Mouse (Mus musculus) thymus, postnatal 36 days (tissue): ENCODE data around the gene Nfatc3.

Experiments used
- DNase-seq, 2 experiments: peaks; one replicate each; pipeline ENCODE4 v3.0.0; 2022; ENCODE audit warnings: mixed read lengths in 2 of 2

The Nfatc3 gene

DNA sequence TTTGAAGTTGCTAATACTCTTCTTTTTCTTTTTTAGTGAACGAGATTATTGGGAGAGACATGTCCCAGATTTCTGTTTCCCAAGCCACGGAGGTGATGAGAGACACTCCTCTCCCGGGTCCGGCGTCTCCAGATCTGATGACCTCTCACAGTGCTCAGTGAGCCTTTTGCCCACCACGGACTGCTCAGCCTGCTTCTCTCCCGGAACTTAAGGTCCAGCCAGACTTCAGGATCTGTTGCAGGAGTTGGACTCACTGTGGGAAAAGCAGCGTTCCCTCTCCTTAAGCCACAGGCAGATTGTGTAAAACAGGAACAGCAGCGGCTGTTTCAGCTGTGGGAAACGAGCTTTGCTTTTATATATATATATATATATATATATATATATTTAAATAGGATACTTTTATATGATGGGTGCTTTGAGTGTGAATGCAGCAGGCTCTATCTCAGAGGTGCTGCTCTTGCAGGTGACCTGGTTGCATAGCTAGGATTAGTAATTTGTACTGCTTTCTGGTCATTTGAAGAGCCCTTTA, 69.3 kb downstream of the Nfatc3 start:
- DNase-seq, result no peak

DNA sequence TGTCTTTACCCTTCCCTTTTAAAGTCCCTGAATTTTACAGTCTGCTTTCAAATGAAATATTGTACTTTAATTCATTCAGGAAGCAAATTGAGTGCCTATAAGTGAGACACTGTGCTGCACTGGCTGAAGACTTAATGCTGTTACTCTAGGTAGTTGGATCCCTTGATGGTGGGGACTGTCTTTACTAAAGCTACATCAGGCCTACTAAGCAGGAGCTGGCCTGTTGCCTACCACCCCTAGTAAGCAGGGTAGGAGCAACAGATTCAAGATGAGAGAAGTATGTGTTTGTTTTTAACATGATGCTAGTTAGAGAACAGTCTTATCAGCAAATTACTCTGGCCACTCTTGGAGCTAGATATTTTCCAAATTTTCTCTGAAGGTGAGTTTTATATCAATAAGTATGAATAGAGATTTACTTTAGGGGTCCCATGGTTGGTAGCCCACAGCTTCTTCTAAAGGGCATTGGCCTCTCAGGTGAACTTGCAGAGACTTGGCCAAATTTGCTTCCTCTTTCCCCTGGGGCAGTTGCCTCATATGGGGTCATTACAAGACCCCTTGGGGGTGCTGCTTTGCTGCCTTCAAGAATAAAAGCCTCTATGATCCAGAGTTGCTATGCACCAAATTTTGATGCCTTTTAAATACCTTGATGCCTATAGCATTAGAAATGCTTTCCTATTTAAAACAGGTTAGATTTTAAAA, 70.7 kb downstream of the Nfatc3 start:
- DNase-seq, result no peak

DNA sequence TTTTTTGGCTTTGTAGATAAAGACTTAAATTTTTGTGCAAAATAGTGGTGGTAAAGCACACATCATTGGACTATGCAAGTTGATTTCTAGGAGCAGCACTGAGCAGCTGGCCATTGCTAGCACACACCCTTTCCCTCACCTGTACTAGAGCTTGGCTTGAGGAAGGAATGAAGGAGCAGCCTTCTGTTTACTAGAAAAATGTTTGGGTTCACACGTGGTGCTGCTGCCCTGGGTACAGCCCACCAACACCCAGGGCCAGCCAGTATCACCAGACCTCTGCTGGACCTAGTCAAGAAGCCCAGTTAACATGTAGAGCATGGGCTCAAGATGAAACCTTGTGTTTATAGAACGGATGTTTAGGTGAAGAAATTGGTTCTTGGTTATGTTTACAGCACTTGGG, 71.4 kb downstream of the Nfatc3 start:
- no peak for DNase-seq

DNA sequence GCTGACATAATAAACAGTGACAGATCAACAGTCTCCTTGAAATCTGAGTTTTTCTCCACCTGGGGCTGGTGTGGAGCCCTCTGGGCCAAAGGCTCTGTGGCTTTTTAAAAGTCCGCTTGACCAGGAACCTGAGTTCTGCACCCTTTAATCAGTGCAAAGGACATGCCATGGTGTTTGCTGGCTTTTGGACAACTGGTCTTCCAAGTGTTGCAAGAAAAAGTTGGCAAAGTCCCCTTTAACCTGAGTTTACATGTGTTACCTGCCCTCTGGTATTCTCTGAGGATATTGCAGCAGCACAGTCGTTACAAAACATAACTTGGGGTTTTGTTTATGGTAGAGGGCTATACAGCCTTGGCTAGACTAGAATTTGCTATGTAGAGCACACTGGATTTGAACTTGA, 71.9 kb downstream of the Nfatc3 start:
- DNase-seq, result no peak

DNA sequence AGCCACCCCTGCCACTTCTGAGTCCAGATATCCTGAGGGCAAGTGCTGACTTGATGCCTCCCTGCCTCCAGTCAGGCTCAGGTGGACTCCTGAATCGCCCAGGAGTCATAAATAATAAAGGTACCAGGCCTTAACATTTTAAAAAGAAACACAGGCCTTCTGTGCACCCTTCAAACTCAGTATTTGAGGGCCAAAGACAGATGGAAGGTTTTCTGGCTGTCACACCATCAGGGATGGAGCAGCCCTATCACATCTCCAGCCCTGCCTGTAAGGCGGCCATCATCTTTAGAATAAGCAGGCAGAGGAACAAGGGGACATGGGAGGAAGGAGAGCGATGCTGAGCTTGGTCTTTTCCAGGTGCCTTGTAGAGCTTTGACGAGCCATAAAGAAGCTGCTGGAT, 72.4 kb downstream of the Nfatc3 start:
- DNase-seq, result no peak

DNA sequence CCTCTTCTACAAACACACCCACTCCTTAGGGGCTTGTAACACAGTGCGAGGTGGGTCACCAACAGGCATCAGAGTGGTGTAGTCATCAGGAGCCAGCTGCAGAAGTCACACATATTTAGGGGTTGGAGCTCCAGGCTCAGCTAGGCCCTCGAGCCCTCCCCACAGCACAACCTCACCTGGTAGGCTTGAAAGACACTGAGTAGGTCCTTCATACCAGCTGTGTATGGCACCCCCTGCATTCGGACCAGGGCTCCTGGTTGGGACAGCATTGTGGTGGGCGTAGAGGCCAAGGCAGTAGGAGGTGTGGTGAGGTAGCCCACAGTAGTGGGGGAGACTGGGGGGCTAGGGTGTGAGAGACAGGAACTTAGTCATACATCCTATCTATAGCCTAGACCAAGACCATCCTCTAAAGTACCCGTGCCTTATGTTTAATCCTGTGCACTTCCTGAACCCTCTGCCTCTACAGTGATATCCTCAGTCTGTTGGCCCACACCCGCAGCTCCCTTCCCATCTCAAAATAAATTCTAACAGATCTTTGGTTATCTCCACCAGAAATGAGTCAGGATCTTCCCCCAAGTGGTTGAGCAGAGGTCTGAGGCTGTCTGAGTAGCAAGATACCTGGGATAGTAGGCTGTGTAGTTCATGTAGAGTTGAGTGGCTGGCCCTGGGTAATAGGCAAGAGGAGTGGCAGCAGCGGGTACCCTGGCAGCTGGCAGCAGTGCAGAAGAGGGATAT, 73.0 kb downstream of the Nfatc3 start:
- no peak for DNase-seq

DNA sequence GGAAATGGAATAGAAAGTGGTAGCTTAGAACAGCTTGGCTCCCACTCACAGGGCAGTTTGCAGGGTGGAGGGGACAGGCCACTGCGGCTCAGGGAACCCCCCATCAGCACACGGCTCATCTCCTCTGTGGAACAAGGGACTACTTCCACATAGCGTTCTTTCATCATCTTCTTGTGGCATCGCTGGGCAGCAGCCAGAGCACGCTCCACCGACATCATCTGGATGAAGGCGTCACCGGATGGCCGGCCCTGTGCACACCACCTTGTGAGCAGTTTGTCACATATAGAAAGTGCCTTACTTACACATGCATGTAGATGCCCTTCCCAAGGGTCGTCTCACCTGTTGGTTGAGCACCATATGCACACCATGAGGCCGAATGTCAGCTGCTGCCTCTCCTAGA, 73.7 kb downstream of the Nfatc3 start:
- DNase-seq, result no peak

DNA sequence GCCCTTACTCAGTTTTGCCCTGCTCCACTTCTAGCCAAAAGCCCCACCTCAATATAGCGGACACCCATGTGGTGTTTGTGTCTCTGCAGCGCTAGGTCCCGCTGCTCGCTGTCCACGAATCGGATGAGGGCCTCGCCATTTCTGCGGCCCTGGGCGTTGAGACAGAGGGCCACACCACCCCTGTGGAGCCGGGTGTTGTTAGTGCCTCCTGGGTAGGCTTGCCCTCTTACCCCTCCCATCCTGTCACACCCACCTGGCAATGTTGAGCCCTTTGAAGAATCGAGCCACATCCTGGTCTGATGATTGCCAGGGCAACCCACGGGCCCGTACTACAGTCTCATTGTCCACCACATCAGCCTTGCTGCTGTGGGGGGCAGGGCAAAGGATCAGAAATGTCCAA, 74.9 kb downstream of the Nfatc3 start:
- DNase-seq, result peak in 1 of 2 experiments; percentile 55

DNA sequence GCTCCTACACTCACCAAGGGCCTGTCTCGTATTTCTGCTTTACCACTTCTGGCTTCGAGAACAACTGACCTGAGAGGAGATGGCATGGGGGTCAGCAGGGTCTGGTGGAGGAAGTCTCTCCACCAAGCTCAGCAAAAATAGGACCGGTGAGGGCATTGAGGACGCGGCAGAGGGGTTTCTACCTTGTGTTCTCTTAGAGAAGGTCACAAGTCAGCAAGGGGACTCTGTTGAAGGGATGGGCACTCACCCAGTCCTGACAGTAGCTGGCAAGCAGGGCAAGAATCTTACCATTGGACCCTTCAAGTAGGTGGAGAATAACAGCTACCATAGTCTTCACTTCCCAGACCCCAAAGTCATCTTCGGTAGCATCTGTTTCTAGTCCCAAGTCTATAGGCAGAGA, 75.3 kb downstream of the Nfatc3 start:
- DNase-seq, result no peak

DNA sequence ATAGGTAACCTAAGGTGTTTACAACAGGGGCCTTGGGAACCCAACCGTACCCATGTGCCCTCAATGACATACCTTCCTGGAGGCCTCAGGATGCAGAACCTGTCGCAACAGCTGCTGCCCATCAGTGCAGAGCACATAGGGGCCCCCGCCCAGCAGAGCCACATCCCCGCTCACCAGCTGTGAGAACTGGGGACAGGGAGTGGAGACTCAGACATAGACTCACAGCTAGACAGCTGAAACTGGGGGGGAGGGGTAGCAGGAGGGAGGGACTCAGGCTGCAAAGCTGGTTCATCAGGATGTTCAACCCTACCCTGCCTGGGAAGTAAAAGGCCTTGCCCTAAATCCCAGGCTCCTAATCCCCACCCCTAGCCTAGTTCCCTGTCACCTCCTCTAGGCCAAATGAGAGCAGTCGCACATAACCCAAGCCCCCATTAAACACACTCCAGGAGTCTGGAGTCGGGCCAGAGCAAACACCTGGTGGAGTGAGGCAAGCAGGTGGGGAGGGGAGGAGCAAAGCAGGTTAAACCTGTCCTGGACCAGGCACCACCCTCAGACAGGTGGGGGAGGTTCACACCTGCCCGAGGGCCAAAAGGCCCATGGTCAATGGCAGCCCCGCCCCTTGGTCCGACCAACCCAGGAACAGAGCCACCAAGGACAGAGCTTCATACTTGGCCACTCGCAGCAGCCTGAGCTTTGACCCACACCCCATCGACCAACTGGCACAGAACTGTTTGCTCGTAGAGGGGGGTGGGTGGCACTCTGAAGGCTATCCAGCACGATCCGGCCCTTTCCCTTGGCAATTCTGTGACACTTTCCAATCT, 76.3 kb downstream of the Nfatc3 start:
- DNase-seq, result peak in 1 of 2 experiments; percentile 52

DNA sequence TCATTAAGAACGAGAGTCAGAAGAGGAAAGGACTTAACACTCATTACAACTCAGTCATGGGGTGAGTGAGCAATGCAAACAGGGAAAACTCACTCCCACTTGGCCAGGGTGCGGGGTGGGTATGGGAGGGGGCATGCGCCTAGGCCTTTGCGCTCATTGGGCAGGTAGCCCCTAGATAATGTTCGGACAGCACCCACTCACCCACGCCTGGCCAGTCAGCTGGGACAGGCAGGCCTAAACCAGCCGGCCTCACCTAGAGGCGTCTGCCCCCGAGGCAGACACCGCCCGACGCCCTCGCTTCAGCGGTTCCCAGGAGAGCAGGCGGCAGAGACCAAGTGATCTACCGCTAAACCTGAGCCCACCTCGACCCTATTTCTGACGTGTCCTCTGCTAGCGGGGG, 77.0 kb downstream of the Nfatc3 start:
- DNase-seq, result peak in 1 of 2 experiments; percentile 40

DNA sequence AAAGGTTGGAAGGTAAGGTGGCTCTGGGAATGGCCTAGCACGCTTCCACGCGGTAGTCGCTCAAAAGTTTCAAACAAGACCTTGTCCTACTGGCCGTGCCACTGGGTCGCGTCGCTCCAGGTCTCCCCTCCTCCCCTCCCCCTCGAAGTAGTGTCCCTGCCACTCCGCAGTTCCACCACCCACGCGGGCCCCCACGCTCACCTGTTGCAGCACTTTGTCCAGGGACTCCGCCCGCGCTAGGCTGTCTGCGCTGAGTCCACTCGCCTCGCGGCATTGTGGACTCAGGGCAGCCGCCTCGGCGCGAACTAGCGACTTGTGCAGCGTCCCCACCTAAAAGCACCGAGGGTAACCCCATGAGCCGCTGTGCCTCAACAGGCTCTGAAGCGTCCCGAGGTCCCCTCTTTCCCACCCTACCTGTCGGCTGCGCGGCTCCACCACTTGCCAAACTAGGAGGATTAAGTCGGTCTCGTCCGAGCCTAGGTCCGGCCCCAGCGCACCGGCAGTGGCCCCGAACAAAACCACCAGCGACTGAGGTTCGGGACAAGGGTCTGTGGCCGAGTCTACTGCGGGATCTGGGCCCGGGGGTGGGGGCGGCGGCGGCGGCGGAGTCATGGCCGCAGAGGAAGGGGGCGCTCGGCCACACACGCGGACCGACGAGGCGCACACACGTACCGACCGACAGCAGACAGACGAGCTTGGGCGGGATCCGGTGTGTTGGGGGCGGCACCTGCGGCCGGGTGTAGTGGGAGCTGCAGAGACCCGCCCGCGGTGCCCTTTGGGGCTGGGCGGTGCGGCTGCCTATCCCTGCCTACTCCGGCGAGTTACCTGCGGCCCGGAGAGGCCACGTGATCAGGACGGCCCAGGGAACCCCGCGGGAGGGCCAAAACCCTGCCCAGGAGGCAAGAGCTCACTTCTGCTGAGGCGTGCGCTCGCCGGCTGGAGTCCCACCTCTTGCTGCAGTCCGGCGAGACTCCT, 77.8 kb downstream of the Nfatc3 start, which contains the start of gene Esrp2:
Gene Esrp2 (minus strand): TSS at position 819 of the 975 bp plus-strand sequence.
- DNase-seq, result peak; percentile 64 to 76

DNA sequence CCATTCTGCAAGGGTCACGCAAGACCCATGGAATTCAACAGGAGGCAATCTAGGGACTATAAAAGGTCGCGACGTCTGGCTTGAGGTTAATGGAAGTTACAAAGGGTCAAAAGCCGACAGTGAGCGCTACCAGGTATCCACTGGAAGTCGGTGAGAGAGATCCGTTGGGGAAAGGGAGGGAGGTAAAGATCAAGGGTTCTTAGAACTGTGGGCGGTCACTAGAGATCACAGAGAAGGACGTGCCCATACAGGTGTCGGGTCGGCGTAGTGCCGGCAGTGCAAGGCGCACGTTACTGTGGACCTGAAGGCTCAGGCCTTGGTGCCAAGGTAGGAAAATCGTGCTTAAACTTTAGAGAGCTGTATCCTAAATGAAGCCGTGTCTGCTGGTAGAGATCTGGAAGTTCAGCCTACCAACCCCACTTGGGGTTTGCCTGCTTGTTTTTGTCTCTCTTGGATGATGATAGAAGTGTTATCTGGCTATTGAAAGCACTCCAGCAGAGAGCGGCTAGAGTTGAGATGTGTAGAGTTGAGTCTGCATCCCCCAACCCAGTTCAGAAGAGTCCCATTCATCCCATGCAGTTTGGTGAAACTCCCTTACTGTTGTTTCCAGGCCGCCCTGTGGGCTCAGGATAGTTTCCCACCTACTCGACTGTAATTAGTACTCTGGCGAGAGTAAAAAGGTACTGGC, 78.7 kb downstream of the Nfatc3 start:
- DNase-seq, result no peak

DNA sequence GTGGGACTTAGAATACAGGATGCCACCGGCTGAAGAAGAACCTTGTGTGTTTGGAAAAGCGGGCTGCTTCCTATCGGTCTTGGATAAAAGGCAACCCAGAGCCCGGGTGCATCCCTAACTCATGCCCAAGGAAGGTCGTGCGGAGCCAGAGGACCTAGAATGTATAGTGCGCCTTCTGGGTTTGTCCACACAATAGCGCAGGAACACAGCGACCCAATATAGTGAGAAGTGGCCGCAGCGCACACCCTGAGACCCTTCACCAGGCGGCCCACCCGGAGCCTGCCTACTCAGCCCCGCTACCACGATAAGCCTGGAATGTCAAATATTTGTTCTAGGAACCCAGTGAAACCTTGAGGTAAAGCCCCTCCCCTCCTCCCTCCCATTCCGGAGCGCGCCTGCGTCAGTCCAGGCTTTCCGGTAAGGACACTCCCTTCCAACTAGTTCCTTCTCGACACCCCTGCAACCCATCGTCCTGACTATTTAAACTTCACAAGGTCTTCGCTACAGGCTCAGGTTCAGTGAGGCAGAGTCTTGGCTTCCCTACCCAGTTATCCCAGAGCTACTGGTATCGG, 79.4 kb downstream of the Nfatc3 start:
- peak; percentile 39 to 47 for DNase-seq

DNA sequence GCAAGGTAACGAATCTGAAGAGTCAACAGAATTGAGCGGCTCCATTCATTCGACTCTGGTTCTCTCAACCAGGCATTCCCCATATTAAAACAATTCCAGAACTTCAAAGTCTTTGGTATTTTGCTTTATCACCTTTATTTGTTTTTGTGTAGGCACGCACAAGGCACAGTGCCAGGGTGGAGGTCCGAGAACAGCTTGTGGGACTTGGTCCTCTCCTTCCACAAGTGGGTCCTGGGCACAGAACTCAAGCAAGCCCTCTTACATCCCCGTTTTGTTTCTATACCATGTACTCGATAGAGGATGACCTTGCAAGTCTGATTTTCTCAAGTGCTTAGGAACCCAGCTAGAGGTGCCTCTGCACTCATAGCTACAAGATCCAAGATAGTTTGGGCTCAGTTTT, 80.0 kb downstream of the Nfatc3 start:
- no peak for DNase-seq

DNA sequence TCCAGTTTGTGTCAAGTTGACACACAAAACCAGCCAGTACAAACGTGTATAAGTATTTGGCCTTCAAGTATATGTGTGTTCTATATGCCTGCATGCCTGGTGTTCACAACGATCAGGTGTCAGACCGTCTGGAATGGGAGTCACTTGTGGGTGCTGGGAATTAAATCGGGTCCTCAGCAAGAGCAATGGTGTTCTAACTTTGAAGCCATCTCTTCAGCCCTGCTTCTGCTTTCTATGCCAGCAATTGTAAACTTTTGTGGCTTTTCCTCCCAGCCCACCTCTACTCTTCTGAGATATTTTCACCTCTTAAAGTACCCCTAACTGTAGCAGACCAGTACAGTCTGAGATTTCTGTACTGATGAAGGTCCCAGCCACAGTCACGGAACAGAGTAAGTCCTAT, 81.6 kb downstream of the Nfatc3 start:
- DNase-seq, result no peak

DNA sequence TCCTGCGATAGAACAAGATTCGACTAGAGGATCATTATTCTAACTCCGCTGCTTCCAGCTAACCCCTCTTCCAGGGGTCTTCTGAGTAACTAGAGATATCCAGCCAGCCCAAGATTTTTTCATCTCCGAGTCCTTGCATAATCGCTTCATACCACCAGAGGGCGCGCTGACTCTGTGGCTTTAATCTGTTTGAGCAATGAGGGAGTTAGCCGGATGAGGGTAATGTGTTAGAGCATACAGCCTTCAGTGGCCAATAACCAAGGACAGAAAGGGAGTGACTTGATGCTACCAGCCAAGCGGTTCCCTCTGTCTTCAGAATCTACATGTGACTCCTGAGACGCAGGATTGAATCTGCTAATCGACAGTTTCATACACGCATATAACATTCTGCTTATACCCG, 82.1 kb downstream of the Nfatc3 start:
- peak; percentile 77 to 82 for DNase-seq

DNA sequence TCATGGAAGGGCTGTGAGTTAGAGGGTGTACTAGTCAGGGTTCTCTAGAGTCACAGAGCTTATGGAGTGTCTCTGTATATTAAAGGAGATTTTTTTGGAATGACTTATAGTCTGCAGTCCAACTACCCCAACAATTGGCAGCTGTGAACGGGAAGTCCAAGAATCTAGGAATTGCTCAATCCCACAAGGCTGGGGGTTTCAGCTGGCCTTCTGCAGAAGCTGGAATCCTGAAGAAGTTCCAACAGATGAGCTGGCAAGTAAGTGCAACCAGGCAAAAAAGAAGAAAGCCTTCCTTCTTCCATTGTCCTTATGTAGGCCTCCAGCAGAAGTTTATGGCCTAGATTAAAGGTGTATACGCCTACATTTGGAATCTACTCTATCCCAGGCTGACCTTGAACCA, 86.7 kb downstream of the Nfatc3 start:
- DNase-seq, result no peak

DNA sequence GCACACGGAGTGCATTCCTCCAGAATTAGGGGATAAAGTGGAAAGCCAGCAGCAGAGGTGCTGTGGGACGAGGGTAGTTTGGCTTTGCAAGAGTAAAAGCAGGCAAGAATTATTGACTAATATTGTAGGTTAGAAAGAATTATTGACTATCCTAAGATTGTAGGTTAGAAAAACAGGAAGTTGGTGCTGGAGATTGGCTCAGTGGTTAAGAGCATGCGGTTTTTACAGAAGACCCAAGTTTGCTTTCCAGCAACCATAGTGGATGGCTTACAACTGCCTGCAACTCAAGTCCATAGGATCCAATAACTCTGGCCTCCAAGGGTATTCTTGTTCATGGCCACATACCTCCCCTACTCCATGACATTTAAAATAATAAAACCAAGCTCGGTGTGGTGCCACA, 87.4 kb downstream of the Nfatc3 start:
- no peak for DNase-seq

DNA sequence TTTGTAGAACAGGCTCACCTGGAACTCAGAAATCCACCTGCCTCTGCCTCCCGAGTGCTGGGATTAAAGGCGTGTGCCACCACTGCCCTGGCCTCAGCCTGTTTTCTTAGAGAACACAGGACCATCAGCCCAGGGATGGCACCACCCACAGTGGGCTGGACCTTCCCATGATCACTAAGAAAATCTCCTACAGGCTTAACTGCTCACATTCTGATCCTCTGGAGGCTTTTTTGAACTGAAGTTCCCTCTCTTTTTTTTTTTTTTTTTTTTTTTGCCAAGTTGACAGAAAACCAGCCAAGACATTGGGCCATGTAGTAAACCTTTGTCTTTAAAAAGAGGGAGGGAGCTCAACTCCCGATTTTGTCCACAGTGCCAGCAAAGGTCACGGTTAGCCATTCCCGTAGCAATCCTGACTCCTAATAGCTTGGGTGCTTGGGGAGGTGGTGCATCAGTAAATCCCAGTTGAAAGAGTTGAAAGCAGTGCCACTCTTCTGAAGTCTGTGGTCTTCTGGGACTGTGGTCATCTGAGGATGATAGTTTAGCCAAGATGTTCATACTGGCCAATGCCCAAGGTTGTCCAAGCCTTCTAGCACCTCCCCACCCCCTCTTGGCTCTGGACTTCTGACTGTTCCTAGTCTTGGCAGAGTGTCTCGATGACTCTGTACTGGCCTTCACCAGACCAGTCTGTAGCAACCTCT, 89.4 kb downstream of the Nfatc3 start:
- no peak for DNase-seq
